Mouse (Mus musculus): ENCODE results near the gene Akna. TPM values are rescaled to one million over a fixed set of nuclear protein-coding genes. Genes with fewer than 3 reads are reported as not detected.

The Akna gene
- total and polyA plus RNA-seq, 3 experiments: 3.9 to 14.1 TPM; not detected in 1

DNA sequence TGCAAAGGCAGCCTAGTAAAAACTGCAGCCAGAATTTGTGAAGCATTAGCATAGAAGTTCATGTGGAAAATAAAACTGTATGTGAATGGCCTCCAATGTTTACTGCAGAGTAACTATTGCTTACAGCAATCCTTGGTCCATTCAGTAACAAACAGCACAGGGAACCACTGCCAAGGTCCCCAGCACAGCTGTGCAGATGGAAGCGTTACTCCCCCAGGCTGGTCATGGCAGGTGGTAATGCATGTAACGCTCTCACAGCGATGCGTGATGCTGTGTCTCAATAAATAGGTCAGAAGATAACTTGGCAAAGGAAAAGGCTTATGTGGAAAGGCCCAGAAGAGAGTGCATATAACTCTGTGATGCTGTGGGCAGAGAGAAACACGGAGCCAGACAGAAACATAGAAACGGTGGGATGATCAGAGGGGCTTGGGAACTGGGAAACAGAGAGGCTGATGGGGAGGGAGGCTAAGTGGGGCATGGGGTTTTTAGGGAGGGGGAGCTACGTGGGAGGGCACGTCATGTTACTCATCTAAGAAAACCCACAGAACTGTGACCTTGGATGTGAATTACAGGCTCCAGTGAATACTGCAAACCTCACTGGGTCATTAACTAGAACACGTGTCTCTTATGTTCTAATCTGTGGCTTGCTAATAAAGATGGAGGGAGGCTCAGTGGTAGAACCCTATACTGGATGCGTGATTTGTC, 41.4 kb upstream of the Akna start:
- no peak overlapping the region for H3K4me3 ChIP-seq (ENCODE audit: control insufficient read depth in 1 of 2, insufficient read depth in 1 of 2, low read depth in 2 of 2, low read length in 2 of 2)
- H3K27ac ChIP-seq (ENCODE audit: control insufficient read depth, low read depth, low read length): no peak overlapping the region
- no peaks in the 10 kb centered on the region for H3K9me3 ChIP-seq (replicated peaks; ENCODE audit: insufficient read depth, low read length)
- no peak overlapping the region for H3K9ac ChIP-seq (ENCODE audit: control insufficient read depth, low read depth, low read length, poor library complexity, severe bottlenecking)
- no peaks in the 10 kb centered on the region for H3K27me3 ChIP-seq (ENCODE audit: control insufficient read depth in 1 of 2, insufficient read depth in 2 of 2, low read length in 2 of 2)
- TF ChIP-seq ZKSCAN1 (IDR thresholded peaks at IDR 0.05; ENCODE audit: low read depth, low read length) (no peak), ELF1 (IDR thresholded peaks at IDR 0.05; ENCODE audit: low read depth, low read length) (no peak), MYB (IDR thresholded peaks at IDR 0.05; ENCODE audit: low read depth, low read length) (no peak), TBP (IDR thresholded peaks at IDR 0.05; ENCODE audit: low read depth, low read length) (no peak), SMC3 (IDR thresholded peaks at IDR 0.05; ENCODE audit: low read depth, low read length) (no peak), MAZ (IDR thresholded peaks at IDR 0.05; ENCODE audit: low read depth, low read length) (no peak), TCF12 (IDR thresholded peaks at IDR 0.05; ENCODE audit: low read depth, low read length) (no peak)
- H3K79me2 ChIP-seq (ENCODE audit: control insufficient read depth, insufficient read depth, low read length, poor library complexity): no peaks in the 10 kb centered on the region
- no peaks in the 10 kb centered on the region for H3K4me1 ChIP-seq (ENCODE audit: control insufficient read depth in 1 of 2, insufficient read depth in 2 of 2, low read length in 2 of 2)
- DNase-seq (ENCODE audit: low read depth, low spot score): no peak
- H3K36me3 ChIP-seq (ENCODE audit: control insufficient read depth in 1 of 2, insufficient read depth in 2 of 2, low read length in 2 of 2): no peaks in the 10 kb centered on the region

DNA sequence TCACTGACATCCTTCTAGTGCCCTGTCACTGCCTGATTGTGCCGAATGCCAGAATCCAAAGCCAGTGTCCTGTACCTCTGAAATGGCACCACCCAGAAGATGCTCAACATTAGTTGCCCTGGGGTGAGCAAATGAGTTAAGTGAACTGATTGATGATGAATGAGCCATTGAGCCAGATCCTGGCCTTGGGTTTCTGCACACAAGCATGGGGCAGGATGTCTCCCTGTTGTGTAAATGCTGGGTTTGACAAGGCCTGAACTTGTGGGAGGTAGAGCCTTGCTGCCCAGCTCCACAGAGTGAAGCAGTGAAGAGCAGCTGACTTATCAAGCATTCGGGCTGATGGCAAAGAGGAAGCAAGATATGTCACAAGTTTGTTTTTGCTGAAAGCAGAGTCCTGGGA, 39.9 kb upstream of the Akna start:
- Histone ChIP-seq H3K36me3 (ENCODE audit: control insufficient read depth in 1 of 2, insufficient read depth in 2 of 2, low read length in 2 of 2) (no peaks in the 10 kb centered on the region), H3K27ac (ENCODE audit: control insufficient read depth, low read depth, low read length) (no peak overlapping the region), H3K27me3 (ENCODE audit: control insufficient read depth in 1 of 2, insufficient read depth in 2 of 2, low read length in 2 of 2) (no peaks in the 10 kb centered on the region), H3K79me2 (ENCODE audit: control insufficient read depth, insufficient read depth, low read length, poor library complexity) (no peaks in the 10 kb centered on the region), H3K4me3 (ENCODE audit: control insufficient read depth in 1 of 2, insufficient read depth in 1 of 2, low read depth in 2 of 2, low read length in 2 of 2) (no peak overlapping the region), H3K4me1 (ENCODE audit: control insufficient read depth in 1 of 2, insufficient read depth in 2 of 2, low read length in 2 of 2) (no peaks in the 10 kb centered on the region), H3K9me3 (replicated peaks; ENCODE audit: insufficient read depth, low read length) (no peaks in the 10 kb centered on the region), H3K9ac (ENCODE audit: control insufficient read depth, low read depth, low read length, poor library complexity, severe bottlenecking) (no peak overlapping the region)
- no peak for DNase-seq (ENCODE audit: low read depth, low spot score)
- TF ChIP-seq MAFK (IDR thresholded peaks at IDR 0.05; ENCODE audit: borderline replicate concordance, low read depth, low read length): no peak
- no peak for TF ChIP-seq ZKSCAN1 (IDR thresholded peaks at IDR 0.05; ENCODE audit: low read depth, low read length)
- no peak for TF ChIP-seq HCFC1 (IDR thresholded peaks at IDR 0.05; ENCODE audit: low read depth, low read length)
- TF ChIP-seq UBTF (IDR thresholded peaks at IDR 0.05; ENCODE audit: borderline replicate concordance, insufficient read depth, low read depth, low read length): no peak
- no peak for TF ChIP-seq SIN3A (IDR thresholded peaks at IDR 0.05; ENCODE audit: low read length)
- TF ChIP-seq NELFE (IDR thresholded peaks at IDR 0.05; ENCODE audit: low read depth, low read length): no peak
- no peak for TF ChIP-seq POLR2AphosphoS2 (IDR thresholded peaks at IDR 0.05; ENCODE audit: low read length)
- no peak for TF ChIP-seq RCOR1 (IDR thresholded peaks at IDR 0.05; ENCODE audit: low read depth, low read length)
- TF ChIP-seq ZC3H11A (IDR thresholded peaks at IDR 0.05; ENCODE audit: low read depth, low read length): no peak
- no peak for TF ChIP-seq MAX (IDR thresholded peaks at IDR 0.05; ENCODE audit: low read length)
- TF ChIP-seq MYB (IDR thresholded peaks at IDR 0.05; ENCODE audit: low read depth, low read length): no peak

All from MEL (cell line).